Mouse (Mus musculus) G1E (cell line): ENCODE results near the gene Clic5. TPM values are rescaled to one million over a fixed set of nuclear protein-coding genes. Genes with fewer than 3 reads are reported as not detected.

Experiments
- ATAC-seq: 2 replicates; pipeline ENCODE4 v1.8.0; 2016; ENCODE audit warnings: mild to moderate bottlenecking; ENCODE audit not compliant: insufficient number of reproducible peaks, poor library complexity, low FRiP score, severe bottlenecking; ENCODE audit errors: extremely low read depth
- DNase-seq: peaks from one replicate; pipeline ENCODE4 v3.0.0; 2012; ENCODE audit warnings: low spot score
- H3K27me3 ChIP-seq: 2 replicates; pipeline ENCODE4 v1.6.1; 2012; ENCODE audit warnings: mild to moderate bottlenecking, low read length, inconsistent platforms; ENCODE audit not compliant: insufficient read depth
- H3K36me3 ChIP-seq: replicated peaks from 2 replicates; pipeline ENCODE3; 2012; ENCODE audit warnings: mild to moderate bottlenecking, inconsistent platforms
- H3K4me1 ChIP-seq: 2 replicates; pipeline ENCODE4 v1.6.1; 2012; ENCODE audit warnings: low read depth, low read length, inconsistent platforms, mixed read lengths; ENCODE audit not compliant: insufficient read depth
- H3K4me3 ChIP-seq: 2 replicates; pipeline ENCODE4 v1.5.1; 2012; ENCODE audit warnings: low read depth, mild to moderate bottlenecking, inconsistent platforms, low read length, moderate library complexity, mixed read lengths
- H3K9me3 ChIP-seq: replicated peaks from 2 replicates; pipeline ENCODE4 v1.6.1; 2012; ENCODE audit warnings: inconsistent platforms
- CTCF ChIP-seq: IDR thresholded peaks from 2 replicates; pipeline ENCODE4 v1.5.1; 2012; ENCODE audit warnings: low read depth, low read length, inconsistent platforms, mixed read lengths
- GATA1 ChIP-seq: IDR thresholded peaks from 2 replicates; pipeline ENCODE4 v1.6.1; 2012; ENCODE audit warnings: borderline replicate concordance, low read length, inconsistent platforms, mixed read lengths
- GATA2 ChIP-seq: IDR thresholded peaks from 2 replicates; pipeline ENCODE4 v1.6.1; 2012; ENCODE audit warnings: low read depth, low read length, inconsistent platforms, borderline replicate concordance
- POLR2AphosphoS5 ChIP-seq: IDR thresholded peaks from 2 replicates; pipeline ENCODE4 v1.6.1; 2012; ENCODE audit warnings: low read depth, low read length, inconsistent platforms; ENCODE audit not compliant: insufficient replicate concordance
- TAL1 ChIP-seq: conservative IDR thresholded peaks from 2 replicates; pipeline ENCODE4 v1.6.1; 2012; ENCODE audit warnings: low read depth, low read length, inconsistent platforms, mixed read lengths
- polyA plus RNA-seq: library from polyadenylated mRNA; stranded (reverse); fragments of >175 nt; gene quantifications from 2 replicates; pipeline ENCODE4 v1.2.3, GENCODE M21; 2012
- total RNA-seq, 2 experiments: library from RNA; stranded (forward) in 1 of 2; stranded (reverse) in 1 of 2; fragments of 200-1000 nt in 1 of 2; fragments of >200 nt in 1 of 2; fragmentation: Nextera tagmentation in 1 of 2; gene quantifications; 2 replicates each; pipeline ENCODE4 v1.2.3; 2014 to 2017

Gene Clic5
- total and polyA plus RNA-seq, 3 experiments = 0.27 TPM; not detected in 2

DNA sequence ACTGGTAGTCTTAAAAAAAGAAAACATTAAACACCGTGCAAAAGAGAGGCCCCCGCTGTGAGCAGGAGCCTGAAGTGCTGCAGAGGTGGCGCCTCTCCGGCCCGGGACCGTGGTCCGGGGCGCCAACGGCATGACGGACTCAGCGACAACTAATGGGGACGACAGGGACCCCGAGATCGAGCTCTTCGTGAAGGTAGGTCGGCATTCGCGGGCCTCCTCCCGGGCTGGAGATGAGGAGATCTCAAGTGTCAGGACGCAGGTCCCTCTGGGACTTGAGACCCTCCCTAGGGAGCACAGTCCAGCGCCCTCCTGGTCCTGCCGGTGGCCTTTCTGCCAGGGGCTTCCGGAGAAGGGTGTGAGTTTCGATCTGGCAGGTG lies 373 bp downstream of the Clic5 start:
- H3K4me3 ChIP-seq = no peak overlapping the region
- DNase-seq = no peak
- no peak for TF ChIP-seq POLR2AphosphoS5
- TF ChIP-seq TAL1 = no peak
- TF ChIP-seq CTCF = no peak
- no peak for TF ChIP-seq GATA1
- no peak for TF ChIP-seq GATA2
- H3K4me1 ChIP-seq = no peaks in the 10 kb centered on the region
- no peaks in the 10 kb centered on the region for H3K27me3 ChIP-seq
- H3K9me3 ChIP-seq = peaks cover 25% of the 10 kb centered on the region
- no peaks in the 10 kb centered on the region for H3K36me3 ChIP-seq
- no peak for ATAC-seq

DNA sequence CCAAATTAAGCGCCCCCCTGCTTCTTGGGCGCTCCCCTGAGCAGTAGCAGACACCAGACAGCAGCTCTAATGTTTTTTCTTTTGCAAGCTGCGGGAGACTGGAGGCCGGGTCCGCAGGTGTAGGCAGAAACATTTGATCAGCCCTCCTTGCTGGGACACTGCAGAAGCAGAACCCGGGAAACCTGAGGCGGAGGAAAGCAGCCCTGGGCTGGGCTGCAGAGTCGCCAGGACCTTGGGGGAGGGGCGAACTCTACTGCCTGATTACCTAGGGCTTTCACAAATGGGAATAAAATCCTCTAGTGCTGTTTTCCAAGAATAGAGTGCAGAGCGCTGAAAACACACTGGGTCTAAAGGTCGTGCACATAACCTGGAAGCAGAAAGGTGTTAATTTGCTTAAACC lies 1.3 kb downstream of the Clic5 start:
- DNase-seq (no peak), ATAC-seq (no peak)
- Histone ChIP-seq H3K4me1 (no peaks in the 10 kb centered on the region), H3K4me3 (no peak overlapping the region), H3K27me3 (no peaks in the 10 kb centered on the region), H3K9me3 (peaks cover 25% of the 10 kb centered on the region), H3K36me3 (no peaks in the 10 kb centered on the region)
- TF ChIP-seq CTCF (no peak), POLR2AphosphoS5 (no peak), TAL1 (no peak), GATA1 (no peak), GATA2 (no peak)

DNA sequence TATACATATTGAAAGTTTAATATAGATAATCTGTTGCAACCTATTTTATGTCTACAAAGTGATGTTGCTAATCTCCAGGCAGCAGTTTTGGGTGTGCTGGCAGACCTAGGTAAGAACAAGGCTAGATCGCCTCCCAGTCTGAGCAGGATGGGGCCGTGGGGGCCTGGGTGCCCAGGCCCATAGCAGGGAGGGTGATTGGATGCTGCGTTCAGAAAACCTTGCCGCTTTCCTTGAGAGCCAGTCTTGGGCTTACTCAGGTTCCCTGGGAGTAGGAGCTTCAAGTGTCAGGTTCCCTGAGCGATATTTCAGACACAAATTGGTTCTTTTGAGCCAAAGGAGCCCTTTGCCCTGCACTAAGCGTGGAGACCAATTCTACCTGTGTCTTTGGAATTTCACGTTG lies 1.9 kb downstream of the Clic5 start:
- peaks cover 24% of the 10 kb centered on the region for H3K9me3 ChIP-seq
- no peaks in the 10 kb centered on the region for H3K4me1 ChIP-seq
- TF ChIP-seq GATA2 (no peak), CTCF (no peak), POLR2AphosphoS5 (no peak)
- no peak for DNase-seq
- H3K36me3 ChIP-seq = no peaks in the 10 kb centered on the region
- no peak for ATAC-seq
- no peak overlapping the region for H3K4me3 ChIP-seq
- H3K27me3 ChIP-seq = no peaks in the 10 kb centered on the region

DNA sequence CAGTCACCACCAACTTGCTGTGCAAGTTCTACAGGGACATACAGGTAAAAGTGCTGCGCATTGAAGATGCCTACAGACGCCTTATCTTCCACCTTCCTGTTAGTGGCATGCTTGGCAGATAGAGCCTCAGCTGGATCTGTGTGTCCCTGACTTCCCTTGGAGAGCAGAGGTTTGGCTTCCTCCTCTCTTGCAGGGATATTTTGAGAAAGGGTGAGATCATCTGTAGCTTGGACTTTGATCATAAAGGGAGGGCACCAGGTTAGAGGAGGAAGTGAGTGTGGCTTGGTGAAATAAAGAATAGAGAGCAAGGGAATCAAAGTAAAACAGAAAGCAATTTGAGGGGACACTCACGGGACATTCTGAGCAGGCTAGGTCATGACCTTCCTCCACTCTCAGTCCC lies 4.6 kb downstream of the Clic5 start:
- ATAC-seq = no peak
- TF ChIP-seq CTCF (no peak), GATA1 (no peak), TAL1 (no peak), GATA2 (no peak), POLR2AphosphoS5 (no peak)
- no peak for DNase-seq
- H3K27me3 ChIP-seq = no peaks in the 10 kb centered on the region
- no peak overlapping the region for H3K4me3 ChIP-seq
- H3K36me3 ChIP-seq = no peaks in the 10 kb centered on the region
- H3K4me1 ChIP-seq = no peaks in the 10 kb centered on the region
- peaks cover 15% of the 10 kb centered on the region for H3K9me3 ChIP-seq

DNA sequence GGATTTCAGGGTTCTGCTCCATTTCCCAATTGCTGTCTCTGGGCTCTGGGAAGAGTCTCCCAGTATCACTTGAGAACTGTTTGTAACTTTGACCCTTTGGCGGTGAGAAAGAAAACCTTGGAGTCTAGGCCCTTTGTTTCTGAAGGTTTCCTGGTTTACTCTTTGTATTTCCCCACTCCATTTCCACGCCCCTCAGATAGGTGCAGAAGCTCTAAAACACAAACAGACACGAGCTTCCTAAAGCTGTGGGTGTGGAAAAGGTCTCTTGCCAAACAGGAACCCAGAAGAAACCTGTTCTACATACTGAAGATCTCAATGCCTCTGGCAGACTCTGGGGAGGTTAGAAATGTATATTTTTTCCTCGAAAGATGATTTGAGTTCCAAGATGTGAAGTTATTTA lies 10.8 kb downstream of the Clic5 start:
- DNase-seq (no peak), ATAC-seq (no peak)
- H3K27me3 ChIP-seq = no peaks in the 10 kb centered on the region
- H3K36me3 ChIP-seq = no peaks in the 10 kb centered on the region
- peaks cover 40% of the 10 kb centered on the region for H3K9me3 ChIP-seq
- H3K4me1 ChIP-seq = no peaks in the 10 kb centered on the region
- TF ChIP-seq GATA2 (no peak), TAL1 (no peak), GATA1 (no peak), POLR2AphosphoS5 (no peak), CTCF (no peak)
- H3K4me3 ChIP-seq = no peak overlapping the region

DNA sequence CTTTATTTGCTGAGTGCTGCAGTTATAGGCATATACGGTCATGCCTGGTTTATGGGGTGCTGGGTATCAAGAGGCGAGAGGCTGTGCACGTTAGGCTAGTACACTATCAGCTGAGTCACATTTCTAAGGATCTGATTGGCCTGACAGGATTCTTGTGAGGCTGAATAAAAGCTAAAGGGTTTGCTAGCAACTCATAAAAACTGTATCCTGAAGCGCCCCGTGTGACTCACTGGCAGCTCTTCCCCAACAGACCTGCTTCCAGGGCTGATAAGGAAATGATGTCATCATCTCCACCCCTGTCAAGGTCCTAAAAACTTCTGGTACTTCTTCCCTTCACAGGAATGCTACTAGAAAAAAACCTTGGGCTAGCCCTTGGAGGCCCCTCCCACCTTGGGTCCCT lies 14.6 kb downstream of the Clic5 start:
- Histone ChIP-seq H3K4me3 (no peak overlapping the region), H3K27me3 (no peaks in the 10 kb centered on the region), H3K9me3 (peaks cover 53% of the 10 kb centered on the region), H3K4me1 (no peaks in the 10 kb centered on the region), H3K36me3 (no peaks in the 10 kb centered on the region)
- ATAC-seq = no peak
- DNase-seq = no peak
- TF ChIP-seq POLR2AphosphoS5 (no peak), TAL1 (no peak), CTCF (no peak), GATA2 (no peak)

DNA sequence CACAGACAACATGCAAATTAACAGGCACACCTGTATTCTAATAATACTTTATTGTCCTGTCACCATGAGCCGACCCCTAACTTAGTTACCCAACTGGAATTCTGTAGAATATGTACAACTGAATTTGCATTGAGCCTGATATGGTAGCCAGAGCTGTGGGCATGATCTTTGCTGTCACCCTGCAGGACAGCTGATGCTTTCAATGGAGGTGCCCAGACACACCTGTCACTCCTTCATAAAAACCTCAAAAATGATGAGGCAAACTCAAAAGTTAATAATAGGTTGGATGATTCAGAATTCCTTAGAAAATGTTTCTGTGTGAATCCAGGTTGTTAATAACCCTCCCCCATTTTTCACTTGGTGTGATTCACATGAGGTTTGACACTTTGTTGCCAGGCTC lies 16.4 kb downstream of the Clic5 start:
- H3K9me3 ChIP-seq = peaks cover 48% of the 10 kb centered on the region
- no peak for TF ChIP-seq CTCF
- no peak for TF ChIP-seq TAL1
- TF ChIP-seq POLR2AphosphoS5 = no peak
- no peak for TF ChIP-seq GATA2
- TF ChIP-seq GATA1 = no peak
- DNase-seq (no peak), ATAC-seq (no peak)
- H3K4me1 ChIP-seq = no peaks in the 10 kb centered on the region
- H3K36me3 ChIP-seq = no peaks in the 10 kb centered on the region
- H3K27me3 ChIP-seq = no peaks in the 10 kb centered on the region
- no peak overlapping the region for H3K4me3 ChIP-seq
